Mouse (Mus musculus) spleen, adult 18-20 months (tissue): ENCODE measurements around the gene Rsu1.
A peak's percentile ranks its signal among the peaks of the same experiment; 100 is the strongest.
"Not testable (repeated sequence)": the region's sequence is repeated elsewhere in the genome, so short reads cannot be mapped to it uniquely, and the experiment has no call there.

Source experiments
- DNase-seq, 2 experiments: peaks; one replicate each; pipeline ENCODE4 v3.0.0; 2022; ENCODE audit warnings: mixed read lengths in 2 of 2

The Rsu1 gene

GRCm38 (mm10) chr2:13223451-13223850 is 47.8 kb downstream of the Rsu1 start:
- no peak for DNase-seq

GRCm38 (mm10) chr2:13220141-13220540 is 51.1 kb downstream of the Rsu1 start:
- no peak for DNase-seq

DNA sequence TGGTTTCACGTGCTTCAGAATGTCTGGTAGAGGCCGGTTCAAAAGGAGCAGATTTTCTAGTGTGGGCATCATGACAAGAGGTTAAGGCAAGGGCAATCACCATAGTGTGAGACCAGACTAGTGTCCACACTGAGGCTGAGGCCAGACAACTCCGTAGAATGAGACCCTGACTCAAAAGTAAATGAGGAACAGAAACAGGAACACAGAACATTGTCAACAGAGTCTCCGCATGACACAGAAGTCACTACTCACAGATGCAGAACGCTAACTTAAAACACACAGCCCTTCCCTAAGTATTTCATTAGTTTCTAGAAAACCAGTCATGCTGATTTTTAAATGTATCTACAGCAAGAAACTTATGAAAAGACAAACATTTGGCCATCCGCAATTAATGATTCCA is 53.1 kb downstream of the Rsu1 start:
- DNase-seq: no peak

DNA sequence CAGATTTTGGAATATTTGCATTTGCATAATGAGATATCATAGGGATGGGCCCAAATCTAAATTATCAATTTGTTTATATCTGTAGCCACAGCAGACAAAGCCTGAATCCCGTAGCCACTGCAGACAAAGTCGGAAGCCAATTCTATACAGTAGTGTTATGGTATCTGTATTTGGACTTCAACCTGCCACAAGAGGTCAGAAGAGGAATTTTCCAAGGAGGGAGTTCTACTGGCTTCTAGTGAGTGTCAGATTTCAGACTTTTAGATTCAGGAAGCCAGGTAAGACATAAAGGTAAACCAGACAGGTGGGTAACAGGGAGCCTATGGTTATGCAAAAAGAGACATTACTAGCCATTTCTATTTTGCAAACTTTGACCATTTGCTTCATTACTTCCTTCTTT is 64.4 kb downstream of the Rsu1 start:
- DNase-seq: no peak

DNA sequence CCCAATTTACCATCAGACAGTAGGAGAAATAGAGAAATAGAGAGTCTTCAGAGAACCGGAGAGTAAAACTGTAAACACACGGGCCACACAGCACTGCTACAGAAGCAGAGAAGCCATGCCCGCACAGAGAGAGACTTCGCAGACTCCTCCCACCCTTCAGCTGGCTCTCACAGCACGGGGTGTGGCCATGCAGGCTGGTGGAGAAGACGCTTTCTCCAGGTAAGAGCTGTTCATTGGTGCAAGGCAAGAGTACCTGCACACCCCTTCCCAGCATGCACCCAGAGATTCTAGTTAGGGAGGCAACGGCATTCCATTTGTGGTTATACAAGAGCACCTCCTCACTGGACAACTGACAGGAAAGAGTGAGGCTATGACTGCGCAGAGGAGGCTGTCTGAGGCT is 64.8 kb downstream of the Rsu1 start:
- no peak for DNase-seq

DNA sequence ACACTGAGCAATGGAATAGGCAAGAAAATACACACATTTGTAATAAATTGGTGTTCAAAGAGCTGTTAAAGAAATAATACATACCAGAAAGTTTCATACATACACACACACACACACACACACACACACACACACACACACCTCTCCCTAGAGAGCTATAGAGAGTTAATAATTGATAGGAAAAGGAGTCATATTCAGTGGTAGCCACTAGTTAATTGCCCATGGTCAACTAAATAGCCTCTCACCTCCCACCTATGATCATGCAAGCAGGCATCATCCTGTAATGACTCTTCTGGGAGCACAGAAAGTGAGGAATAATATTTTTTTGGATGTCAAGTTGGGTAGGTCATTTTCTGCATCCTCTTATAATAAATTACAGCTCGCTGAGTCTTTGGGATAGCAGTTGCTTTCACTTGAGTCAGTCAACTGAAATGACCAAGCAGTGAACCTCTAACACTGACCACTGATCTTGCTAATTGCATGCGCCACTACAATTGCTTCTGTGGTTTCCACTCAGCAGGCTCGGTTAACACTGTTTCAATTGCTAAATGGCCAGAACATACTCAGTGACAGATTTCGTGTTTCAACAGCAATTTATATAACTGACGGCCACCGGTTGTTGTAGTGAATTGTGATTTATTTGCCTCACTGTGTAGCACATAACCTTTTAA is 68.3 kb downstream of the Rsu1 start:
- no peak for DNase-seq

- no peak for DNase-seq
Measured at GRCm38 (mm10) chr2:13199713-13200112, 71.5 kb downstream of the Rsu1 start.

DNA sequence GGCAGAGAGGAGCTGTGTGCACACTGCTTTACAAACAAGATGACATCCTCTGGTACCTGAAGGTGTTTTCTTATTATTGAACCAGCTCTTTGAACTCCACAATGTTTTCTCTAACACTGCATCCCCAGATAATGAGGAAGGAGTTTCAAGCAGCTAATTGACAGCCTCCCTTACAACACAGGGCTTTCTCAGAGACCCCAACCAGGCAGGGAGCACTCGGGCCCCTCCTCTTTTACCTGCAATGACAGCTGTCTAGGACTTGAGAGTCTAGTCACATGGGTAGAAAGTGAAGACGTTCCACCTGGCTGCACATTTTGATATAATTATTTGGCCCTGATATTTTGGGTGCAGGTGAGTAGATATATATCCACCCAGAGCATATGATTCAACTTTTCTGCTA is 72.2 kb downstream of the Rsu1 start:
- DNase-seq: no peak

- no peak for DNase-seq
Measured at GRCm38 (mm10) chr2:13195540-13195939, 75.7 kb downstream of the Rsu1 start.

- no peak for DNase-seq
Measured at GRCm38 (mm10) chr2:13192157-13192556, 79.1 kb downstream of the Rsu1 start.

DNA sequence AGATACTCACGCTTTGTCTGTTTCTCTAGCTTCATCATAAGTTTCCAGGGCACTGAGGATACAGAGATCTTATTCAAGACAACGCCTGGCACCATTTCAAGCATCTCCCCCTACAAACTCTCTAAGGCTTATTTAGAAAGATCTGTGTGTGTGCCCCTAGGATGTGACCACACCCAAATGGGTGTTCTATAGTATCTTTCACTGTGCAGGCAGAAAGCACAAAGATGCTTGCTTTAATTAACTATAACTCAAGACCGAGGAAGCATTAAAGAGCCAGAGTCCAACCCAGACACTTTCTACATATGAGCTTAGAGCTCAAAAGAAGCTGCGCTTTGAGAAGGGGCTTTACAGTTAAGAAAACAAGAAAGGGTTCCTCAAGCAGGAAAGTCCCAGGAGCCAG is 80.4 kb downstream of the Rsu1 start:
- DNase-seq: no peak

GRCm38 (mm10) chr2:13188831-13189495 is 82.3 kb downstream of the Rsu1 start:
- DNase-seq: no peak

GRCm38 (mm10) chr2:13183124-13183523 is 88.1 kb downstream of the Rsu1 start:
- DNase-seq: no peak

GRCm38 (mm10) chr2:13181899-13182298 is 89.3 kb downstream of the Rsu1 start:
- DNase-seq: not testable (repeated sequence)

DNA sequence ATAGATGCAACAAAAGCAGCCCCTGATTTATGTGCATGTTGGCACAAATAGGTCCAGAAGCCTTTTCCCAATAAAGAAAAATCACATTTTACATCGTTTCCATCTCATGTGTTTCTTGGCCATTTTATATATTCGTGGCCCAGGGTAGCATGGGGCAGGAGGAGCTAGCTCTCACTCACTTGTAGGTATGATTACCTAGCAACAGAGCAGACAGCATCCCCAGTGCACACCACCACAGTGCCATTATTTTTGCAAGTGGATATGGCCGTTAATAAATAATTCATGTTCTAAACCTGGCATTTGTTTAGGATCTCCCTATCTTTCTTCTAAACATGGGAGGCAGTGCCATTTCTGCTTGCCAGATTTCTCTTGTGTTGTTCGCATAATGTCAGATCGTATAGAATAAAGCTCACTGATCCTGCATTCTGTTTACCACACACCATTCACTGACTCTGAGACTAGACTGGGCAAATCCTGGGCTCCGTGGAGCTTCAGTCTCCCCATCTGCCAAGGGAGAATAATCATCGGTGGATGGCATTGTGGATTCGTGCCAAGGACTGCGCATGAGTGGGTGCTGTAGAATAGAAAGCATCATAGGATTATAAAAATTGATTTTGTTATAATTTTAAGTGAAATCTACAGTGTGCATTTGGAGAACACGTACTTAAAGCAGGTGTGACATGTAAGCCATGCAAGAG is 93.4 kb downstream of the Rsu1 start:
- no peak for DNase-seq

DNA sequence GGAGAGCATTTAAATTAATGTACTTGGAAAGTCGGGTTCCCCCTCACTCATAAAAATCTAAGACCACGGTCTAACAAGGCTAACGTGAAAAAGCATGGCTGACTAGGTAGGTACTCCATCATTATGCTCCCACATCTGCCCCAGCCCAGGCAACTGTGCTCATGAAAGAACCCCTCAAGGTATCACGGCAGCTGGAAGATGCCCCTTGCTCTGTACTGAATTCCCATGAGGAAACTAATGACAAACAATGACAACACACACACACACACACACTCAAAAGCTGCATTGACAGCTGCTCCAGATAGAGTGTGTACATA is 95.0 kb downstream of the Rsu1 start:
- DNase-seq: no peak

DNA sequence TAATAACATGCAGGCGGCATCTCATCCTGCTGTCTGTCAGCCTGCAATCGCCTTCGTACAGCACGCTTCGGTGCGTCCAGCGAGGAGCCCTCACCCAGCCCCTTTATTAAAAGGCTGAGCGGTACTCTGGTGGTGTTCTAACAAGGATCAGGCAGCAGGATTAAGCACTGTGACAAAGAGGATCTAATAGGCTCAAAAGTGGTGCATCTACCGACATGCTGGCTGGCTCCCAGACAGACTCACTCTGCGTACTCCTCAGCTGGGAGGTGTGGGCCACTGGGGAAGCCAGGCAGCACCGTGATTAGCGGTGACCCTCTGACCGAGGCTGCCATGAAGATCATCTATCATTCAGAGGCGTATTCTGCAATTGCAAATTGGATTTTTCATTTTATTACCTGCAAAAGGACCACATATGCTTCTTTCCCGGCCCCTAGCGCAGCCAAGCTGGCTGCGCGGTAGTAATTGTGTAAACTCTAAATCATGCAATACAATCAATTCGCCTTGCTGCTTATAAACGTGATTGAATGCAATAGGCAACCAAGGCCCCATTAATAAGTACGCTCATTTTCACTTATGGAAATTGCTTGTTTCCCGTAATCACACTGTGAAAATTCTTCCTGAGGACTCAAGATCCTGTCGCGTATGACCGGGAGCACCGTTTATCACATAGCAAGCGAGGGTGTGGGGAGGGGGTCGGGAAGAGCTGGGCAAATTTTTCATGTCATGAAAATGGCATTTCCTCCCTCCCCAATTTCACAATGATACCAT is 95.5 kb downstream of the Rsu1 start:
- DNase-seq: no peak

DNA sequence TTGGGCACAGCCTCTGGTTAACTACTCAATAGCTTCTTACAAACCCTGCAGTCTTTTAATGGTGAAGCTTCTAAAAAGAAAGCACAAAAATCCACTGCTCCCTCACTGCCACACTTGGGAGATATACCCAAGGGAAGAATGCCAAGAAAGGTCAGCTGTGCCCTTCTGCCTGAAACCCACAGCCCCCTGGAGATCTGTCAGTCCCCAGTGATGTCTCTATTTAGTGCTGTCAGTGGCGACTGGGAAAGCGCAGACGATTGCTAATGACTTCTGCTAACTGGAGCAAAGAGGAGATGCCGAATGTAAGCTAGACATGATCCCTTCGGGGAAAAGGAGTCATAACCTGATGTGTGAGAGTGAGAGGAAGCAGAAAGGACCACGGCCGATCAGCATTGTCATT is 96.8 kb downstream of the Rsu1 start:
- DNase-seq: no peak

DNA sequence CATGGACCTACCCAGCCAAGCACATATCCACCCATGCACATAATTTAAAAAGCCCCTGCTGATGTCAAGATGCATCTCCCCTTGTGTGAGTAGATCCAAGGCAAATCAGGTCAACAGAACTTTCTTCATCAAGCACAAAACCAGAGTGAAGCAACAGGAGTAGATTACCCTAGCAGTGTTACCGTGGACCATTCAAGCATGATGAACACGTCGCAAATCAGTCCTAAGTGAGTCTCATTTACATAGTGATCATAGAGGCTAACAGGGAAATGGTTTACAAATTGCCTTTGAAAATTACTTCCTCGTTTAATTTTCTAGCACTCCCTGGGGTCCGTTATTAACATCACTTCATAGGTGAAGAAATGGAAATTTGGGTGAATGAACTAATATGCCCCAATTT is 100.6 kb downstream of the Rsu1 start:
- DNase-seq: peak in 1 of 2 experiments; percentile 12

GRCm38 (mm10) chr2:13169962-13170361 is 101.3 kb downstream of the Rsu1 start:
- DNase-seq: no peak

DNA sequence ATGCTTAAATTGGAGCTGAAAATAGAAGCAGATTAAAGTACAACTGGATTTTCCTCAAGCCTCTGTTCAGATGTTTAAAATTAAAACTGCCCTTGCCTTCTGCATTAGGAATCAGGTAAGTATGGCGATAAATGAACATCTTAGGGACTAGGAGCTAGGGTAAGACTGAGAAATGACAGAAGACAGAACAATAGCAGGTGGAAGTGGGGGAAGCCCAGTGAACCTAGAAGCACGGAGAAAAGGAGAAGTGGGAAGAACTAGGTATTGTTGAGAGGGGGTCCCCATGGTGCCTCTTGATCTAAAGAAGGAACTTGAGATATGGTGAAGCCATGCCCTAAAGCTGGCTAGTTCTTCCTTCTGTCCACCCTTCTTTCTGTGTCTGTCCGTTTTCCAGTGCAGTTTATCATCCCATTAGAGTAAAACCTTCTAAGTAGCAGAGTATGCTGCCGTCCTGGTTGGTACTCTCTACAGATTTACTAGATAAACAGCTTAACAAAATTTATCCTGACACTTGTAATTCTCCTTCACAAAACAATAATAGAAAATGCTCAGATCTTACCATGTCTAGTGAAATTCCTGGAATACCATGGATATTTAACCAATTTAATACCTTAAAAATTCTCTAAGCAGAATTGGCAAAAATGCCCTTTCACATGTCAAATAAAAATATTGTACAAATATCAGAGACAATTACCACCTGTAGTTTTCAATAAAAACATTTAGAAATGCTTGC is 101.9 kb downstream of the Rsu1 start:
- no peak for DNase-seq

GRCm38 (mm10) chr2:13168743-13169142 is 102.5 kb downstream of the Rsu1 start:
- no peak for DNase-seq

DNA sequence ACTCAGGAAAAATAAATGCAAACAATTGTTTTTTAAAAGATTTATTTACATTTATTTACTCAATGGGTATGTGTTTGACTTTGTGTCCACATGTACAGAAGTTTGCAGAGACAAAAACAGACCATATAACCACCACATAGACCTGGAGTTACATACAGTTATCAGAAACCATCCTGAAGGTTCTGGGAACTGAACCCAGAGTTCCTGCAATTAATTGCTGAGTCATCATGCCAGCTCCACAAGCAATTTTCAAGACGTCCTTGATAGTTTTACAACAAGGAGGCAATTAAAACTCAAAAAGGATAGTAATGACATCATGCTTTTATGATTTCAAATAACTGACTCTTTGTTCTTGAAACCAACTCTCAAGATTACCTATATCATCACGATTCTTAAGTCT is 109.5 kb downstream of the Rsu1 start:
- DNase-seq: no peak
